Mouse (Mus musculus): ENCODE results near the gene Creld2.

The Creld2 gene

DNA sequence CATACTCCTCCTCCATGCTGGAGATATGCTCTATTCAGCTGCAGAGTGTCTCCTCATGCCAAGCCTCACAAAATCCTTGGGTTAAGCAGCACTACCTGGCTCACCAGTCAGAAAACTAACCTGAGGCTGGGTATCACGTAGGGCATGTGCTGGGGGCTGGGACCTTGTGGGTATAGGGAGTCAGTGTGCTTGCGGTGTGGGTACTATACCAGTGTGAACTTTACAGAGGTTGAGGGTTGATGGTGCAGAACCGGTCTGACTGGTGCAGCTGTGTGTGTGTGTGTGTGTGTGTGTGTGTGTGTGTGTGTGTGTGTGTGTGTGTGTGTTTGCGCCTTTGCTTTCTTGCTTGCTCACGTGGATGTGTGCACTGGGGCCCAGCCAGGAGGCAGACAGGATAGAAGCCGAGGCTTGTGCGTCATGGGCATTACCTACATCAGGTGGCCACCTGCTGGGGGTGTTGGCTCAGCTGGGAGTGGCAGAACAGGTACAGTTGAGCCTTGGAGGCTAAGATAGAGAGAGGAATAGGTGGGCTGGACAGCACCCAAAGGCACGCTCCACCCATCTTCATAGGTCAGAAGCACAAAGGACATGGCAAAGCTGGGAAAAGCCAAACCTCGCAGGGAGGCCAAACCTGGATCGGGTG lies 32.2 kb downstream of the Creld2 start:
- DNase-seq (ENCODE audit: low read depth in 2 of 2, low spot score in 2 of 2): no peak

DNA sequence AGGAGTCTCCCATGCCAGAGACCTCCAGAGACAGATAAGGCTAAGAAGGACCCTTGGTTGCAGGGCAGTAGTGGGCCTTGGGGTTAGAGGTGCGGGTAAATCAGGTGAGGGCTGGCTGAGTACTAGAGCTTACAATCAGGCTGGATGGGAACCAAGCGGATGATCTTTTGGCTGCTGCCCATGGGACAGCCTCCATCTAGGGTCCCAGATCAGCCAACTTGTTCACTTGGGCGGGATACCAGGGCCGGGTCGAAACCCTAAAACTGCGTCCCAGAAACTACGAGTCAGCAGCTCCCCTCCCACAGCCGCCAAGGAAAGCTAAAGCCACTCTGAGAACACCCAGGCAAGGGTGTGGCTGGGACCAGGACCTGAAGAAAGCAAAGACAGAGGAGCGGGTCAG lies 33.7 kb downstream of the Creld2 start:
- no peak for DNase-seq (ENCODE audit: low read depth in 2 of 2, low spot score in 2 of 2)

DNA sequence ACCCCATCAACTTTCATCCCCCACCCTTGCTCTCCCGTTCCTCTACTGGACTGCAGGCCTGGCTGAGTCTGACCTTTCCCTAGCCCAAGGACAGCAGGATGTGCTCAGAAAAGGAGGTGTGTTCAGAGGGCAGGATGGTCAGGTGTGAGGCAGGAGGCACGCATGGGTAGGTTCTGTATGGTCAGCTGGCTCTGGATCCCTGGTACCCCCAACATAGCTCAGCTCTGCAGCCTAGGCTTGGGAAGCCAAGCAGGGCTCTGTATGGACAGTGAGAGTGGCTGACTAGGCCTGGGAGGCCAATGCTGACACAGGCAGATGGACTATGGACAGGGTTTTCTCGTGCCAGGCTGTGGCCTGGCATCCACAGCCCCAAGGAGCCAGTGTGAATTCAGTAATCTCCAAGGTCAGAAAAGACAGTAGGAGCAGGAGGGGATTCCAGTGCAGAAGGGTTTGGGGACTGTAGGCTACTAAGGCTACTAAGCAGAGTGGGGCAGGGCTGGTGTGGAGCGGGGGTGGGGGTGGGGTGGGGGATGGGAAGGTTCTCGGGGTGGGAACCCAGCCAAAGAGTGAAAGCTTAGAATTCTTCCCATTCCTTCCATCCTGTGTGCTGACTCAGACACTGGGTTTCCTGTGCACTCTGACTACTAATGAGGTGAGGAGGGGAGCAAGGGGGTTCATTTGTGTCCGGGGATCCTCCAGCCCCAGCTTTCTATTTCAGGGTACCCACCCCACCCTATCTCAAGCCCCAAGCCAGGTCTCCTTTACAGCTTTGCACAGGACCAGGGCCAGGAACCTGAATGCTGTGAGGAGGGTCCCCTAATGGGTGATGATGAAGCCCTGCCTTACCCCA lies 34.9 kb downstream of the Creld2 start:
- DNase-seq (ENCODE audit: low read depth in 2 of 2, low spot score in 2 of 2): no peak

DNA sequence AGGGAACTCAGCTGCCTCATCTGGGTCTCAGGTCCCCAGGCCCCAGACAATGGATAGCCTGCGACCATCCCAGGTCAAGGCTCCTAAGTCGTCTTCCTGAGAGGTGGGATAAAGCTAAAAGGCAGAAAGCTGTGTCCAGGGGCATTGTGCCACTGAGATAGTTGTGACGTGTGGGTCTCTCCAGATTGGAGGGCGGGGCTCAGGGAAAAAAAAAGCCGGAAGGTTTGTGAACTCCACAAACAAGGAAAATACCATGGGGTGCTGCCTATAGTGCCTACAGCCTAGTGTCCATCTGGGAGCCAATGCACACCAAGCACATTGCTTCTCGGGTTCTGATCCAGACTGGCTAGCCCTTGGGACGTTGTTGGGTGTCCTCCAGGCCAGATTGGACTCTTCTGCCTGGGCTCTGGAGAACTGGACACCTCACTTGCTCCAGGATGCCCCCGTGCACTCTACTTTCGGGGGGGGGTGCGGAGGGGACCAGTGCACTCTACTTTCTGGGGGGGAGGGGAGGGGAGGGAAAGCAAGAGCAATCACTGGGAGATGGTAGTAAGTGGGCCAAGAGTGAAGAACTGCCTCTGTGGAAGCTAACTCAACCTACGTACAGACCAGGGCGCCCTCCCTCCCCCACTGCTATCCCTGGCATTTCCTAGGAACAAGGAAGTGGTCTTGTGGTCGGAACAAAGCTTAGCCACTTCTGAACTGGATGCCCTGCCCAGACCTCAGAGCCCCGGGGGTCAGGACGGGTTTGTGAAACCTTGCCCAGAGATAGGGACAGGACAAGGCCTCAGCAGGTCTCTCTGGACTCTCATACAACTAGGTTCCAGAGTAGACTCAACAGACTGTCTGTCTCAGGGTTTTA lies 35.8 kb downstream of the Creld2 start:
- DNase-seq (ENCODE audit: low read depth in 2 of 2, low spot score in 2 of 2): no peak

DNA sequence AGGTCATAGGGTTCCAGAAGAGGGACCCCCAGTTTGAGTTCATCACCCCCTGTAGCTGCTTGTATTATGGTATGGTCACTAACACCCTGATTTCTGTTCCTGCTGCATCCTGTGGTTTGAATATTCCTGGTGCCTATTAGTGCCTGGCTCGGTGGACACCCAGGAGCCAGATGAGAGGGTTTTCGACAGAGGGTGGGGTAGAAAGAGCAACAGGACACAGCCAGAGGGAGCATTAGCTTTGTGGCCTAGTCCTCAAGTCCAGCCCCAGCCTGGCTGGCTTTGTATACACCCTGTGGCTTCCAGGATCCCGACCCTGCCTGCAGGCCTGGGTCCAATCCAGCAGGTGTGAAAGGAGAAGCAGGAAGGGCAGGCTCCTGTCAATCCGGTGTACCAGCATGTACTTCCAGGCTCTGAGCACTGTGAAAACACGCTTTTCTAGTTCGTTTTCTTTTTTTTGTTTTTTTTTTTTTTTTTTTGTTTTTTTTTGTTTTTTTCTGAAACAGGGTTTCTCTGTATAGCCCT lies 36.5 kb downstream of the Creld2 start:
- no peak for DNase-seq (ENCODE audit: low read depth in 2 of 2, low spot score in 2 of 2)

DNA sequence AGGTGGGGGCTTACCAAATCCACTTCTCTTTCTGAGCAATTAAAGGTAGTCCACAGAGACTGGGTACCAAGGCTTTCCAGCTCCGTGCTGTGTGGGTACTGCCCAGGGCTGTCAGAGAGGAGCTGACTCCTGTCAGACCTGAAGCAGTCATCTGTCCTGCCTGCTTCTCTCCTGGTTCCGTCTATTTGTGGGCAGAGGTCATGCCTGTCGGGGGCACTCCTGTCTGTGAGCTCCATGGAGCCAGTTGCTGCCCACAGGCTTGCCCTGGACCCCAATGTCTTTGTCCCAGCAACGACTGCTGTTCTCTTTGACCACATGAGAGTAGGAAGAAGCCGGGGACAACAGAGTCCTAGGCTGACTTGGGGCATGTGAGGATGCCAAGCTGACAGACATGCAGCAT lies 37.2 kb downstream of the Creld2 start:
- DNase-seq (ENCODE audit: low read depth in 2 of 2, low spot score in 2 of 2): no peak

DNA sequence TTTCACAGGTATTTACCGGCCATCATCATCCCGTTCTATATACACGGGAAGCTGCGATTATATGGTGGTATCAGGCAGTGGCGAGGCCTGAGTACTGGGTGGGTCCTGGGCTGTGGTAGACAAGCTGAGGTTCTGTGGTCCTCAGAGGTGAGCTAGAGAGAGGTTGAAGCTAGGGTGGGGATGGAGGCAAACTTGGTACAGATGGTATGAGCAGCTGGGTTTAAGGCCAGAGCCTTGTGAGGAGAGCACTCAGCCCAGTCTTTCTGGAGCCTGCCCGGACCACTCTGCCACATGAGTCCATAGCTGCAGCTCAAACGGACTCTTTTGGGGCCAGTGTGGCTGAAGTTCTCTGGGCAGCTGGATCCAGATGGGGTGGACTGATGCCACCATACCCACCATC lies 37.9 kb downstream of the Creld2 start:
- no peak for DNase-seq (ENCODE audit: low read depth in 2 of 2, low spot score in 2 of 2)

DNA sequence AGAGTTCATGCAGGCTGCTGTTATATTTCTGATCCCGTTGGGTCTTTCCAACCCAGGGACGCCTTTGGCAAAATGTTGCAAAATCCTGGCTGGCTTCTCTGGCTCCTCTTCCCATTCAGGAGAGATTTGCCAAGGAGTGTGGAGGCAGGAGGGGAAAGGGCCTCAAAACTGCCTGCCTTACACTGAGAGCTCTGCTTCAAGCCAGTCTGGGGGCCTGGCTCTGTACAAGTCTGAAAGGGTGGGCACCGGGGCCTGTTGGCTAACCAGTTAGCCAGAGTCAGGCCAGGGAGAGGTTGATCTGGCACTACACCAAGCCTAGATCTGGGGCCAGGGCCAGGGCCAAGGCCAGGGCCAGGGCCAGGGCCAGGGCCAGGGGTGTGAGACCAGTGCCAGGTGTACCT lies 38.7 kb downstream of the Creld2 start:
- no peak for DNase-seq (ENCODE audit: low read depth in 2 of 2, low spot score in 2 of 2)

DNA sequence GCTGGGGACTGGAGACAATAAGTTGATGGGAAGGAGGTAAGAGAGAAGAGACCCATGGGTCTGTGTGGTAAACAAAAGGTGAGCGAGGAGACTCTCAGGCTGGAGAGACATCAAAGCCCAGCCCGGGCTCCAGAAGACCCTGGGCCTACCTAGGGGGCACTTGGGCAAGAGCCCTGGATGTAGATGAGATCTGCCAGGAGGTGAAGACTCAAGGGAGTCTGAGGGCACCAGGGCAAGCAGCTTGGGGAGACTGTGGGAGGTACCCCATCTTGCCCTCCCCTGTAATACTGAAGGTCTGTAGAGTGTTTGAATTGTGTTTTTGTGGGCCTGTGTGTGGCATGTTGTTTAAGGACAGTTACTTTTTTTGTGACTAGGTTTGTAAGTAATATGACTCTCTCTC lies 39.3 kb downstream of the Creld2 start:
- DNase-seq (ENCODE audit: low read depth in 2 of 2, low spot score in 2 of 2): no peak

DNA sequence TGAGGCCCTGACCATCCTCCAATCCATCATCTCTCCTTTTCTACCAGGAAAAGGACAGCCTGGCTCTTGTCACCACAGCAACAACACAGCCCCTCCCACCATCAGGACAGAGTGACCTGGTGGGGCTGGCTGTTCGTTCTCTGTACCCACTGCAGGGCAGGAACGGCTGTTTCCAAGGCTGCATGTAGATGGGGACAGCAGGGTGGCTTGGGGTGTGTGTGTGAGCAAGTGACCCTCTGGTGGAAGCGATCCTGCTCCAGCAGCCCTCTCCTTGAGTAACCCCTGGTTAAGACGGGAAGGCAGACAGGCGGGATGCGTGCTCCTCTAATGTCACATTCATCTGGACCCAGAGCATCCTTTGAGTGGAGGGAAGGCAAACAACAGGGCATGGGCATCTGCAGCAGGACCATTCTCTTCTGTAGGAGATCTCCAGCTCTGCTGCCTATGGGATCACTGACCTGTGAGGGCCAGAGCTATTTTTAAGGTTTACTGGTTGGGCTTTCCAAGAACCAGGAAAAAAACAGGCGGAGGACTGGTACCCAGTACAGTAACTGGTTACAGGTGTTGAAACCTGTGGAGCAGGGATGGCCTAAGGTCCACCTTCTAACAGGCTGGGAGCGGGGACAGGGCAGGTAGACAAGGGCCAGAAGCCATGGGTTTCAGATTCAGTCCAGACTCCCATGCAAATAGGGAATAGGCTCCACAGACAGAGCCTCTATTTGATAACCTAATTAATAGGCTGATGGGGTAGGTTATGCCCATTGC lies 39.9 kb downstream of the Creld2 start:
- no peak for DNase-seq (ENCODE audit: low read depth in 2 of 2, low spot score in 2 of 2)

DNA sequence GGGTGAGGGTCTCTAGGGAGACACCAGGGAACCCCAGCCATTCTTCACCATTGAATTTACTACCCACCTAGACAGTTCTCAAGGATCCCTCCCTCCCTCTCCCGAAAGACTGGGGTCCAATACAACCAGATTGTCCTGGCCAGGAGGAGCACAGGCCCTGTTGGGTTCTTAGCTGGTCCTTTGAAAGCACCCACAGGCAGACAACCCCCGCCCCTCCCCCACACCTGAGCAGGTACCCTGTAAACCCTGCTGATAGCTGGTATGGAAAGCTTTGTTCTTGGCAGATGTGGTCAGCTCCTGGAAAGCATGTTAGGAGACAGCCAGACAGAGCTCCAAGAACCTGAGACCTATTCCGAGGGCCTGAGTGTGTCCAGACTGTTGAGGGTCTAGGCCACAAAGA lies 41.3 kb downstream of the Creld2 start:
- no peak for DNase-seq (ENCODE audit: low read depth in 2 of 2, low spot score in 2 of 2)

DNA sequence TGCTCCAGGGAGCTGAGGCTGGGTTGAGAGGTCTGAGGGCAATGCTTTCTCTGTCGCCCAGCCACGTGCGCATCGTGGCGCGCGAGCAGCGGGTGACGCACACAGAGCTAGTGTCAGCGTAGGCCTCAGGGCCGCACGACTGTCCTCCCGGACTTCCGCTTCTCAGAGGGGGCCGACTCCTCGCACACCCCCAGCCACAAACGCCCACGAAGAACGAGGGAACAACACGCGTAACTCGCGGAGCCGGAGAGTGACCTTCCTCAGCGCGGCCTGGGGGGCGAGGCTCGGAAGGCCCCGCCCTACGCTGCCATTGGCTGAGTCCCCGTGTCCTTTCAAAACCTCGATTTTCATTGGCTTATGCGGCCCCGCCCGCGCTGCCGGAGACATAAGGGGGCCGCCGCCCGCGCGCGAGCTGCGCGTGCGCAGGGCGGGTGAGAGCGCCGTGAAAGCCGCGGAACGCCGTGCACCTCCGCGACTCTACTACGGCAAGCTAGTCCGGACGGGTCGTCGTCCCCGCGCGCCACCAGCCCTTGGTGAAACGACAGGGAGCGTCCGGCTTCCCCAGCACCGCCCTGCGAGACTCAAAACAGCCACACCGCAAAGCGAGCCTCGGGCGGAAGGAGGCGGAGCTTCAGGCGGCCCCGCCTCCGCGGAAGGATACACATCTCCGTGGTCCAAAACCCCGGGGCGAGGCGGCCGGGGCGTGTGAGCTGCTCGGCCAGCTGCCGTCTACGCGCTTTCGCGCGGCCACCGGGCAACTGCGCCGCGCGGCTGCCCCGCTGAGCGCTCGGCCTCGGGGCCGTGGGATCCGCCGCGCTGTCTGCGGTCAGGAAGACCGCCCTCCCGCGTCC lies 42.6 kb downstream of the Creld2 start, which contains the start of gene Pim3:
Pim3 (plus strand) TSS at position 415 of the 851 bp plus-strand sequence.
- DNase-seq (ENCODE audit: low read depth in 2 of 2, low spot score in 2 of 2): peak; percentile 91 to 92

DNA sequence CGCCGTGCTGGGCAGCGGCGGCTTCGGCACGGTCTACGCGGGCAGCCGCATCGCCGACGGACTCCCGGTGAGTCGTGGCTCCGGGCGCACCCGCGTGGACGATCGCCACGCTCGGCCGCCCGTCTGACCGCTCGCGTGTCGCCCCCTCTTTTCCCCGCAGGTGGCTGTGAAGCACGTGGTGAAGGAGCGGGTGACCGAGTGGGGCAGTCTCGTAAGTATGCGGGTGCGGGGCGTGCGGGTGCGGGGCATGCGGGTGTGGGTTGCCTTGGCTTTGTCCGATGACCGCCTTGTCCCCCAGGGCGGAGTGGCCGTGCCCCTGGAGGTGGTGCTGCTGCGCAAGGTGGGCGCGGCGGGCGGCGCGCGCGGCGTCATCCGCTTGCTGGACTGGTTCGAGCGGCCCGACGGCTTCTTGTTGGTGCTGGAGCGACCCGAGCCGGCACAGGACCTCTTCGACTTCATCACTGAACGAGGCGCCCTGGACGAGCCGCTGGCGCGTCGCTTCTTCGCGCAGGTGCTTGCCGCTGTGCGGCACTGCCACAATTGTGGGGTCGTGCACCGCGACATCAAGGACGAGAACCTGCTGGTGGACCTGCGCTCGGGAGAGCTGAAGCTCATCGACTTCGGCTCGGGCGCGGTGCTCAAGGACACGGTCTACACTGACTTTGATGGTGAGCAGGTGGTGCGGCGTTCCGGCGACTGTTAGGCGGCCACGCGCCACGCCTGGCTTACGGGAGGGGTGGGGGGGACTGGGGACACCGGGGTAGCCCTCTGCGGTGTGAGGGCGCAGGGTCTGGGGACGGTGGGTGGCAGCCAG lies 43.6 kb downstream of the Creld2 start:
- peak; percentile 50 to 51 for DNase-seq (ENCODE audit: low read depth in 2 of 2, low spot score in 2 of 2)

DNA sequence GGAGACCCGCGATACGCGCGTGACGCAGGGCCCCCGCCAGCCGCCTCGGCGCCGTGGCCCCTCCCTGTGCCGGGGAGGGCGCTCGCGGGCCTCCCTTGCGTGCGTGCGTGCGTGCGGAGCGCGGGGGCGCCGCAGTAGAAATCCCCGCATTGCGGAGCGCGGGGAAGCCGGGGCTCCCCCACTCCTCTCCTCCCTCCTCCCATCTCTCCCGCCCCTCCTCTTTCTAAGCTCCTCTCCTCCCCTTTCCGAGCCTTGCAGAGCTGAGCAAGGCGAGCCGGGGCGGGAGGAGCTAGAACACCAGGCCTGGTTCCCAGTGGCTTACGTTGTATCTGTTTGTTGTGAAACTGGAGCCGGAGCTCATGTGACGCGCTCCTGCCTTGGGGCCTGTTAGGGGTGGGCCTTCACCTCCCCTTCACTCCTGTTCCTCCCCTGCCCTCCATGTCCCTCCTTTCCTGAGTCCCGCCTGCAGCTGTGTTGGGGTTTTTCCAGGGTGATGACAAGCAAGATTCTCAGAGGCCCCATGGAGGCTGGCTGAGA lies 44.3 kb downstream of the Creld2 start:
- peak; percentile 69 for DNase-seq (ENCODE audit: low read depth in 2 of 2, low spot score in 2 of 2)

DNA sequence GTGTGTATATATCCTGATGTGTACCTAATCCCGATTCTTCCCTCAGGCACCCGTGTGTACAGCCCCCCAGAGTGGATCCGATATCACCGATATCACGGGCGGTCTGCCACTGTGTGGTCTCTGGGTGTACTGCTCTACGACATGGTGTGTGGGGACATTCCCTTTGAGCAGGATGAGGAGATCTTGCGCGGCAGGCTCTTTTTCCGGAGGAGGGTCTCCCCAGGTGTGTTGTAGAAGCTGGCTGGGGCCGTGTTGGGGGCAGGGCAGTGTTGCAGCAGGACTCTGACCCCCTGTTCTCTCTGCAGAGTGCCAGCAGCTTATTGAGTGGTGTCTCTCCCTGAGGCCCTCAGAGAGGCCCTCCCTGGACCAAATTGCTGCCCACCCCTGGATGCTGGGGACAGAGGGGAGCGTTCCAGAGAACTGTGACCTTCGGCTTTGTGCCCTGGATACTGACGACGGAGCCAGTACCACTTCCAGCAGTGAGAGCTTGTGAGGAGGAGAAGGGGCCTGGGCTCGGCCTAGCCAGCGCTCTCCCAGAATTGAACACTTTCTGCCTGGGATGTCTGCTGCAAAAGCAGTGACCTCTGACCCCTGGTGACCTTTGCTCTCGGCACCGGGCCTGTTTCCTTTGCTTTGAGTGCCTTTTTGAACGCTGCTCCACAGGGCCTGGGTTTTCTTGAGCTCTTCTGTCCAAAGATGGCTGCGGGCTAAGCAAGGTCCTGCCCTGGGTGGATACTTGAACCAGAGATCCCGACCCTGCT lies 45.0 kb downstream of the Creld2 start:
- no peak for DNase-seq (ENCODE audit: low read depth in 2 of 2, low spot score in 2 of 2)

DNA sequence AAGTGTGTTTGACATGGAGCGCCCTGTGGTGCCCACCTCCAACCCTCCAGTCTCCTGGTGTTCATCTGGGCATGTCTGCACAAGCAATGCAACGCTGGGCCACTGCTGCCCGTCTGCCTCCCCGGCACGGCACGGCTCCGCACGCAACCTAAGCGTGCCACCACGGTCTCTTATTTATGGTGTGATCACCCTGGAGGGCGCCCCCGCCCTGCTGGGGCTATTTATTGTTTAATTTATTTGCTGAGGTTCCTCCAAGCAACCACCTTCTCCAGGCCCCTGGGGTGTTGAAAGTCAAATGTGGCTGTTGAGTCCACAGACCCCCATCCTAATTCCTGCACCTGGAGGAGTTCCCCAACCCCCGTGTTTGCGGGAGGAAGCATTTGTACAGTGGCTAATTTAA lies 45.6 kb downstream of the Creld2 start:
- DNase-seq (ENCODE audit: low read depth in 2 of 2, low spot score in 2 of 2): no peak

DNA sequence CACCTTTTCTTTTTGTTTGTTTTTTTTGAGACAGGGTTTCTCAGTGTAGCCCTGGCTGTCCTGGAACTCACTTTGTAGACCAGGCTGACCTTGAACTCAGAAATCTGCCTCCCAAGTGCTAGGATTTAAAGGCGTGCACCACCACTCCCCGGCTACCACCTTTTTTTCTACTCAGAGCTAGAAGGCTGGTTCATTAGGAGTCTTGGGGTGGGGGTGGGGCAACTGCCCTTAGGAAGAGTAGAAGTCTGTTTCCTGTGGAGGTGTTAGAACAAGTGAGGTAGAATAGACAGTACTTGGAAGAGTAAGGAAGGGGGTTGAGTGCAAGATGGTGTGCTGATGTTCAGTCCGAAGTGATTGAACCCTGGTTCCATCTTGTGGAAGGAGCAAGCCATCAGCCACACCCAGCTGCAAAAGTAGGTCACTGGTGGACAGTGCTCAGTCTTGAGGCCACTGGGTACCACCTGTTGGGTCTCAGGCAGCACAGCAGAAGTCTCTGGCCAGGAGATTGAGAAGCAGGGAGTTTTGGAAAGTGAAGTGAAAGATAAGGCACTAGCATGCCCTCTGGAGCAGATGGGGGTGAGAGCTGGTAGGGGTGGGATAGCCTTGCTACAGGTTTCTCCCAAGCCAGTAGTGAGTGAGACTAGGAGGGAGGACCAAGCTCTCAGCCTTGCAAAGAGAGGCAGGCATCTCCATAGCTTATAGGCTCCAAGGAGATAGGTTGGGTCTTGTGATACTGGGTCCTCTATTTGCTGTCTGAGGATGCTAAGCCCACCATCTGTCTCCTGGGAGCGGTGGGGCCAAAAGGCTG lies 46.6 kb downstream of the Creld2 start:
- DNase-seq (ENCODE audit: low read depth in 2 of 2, low spot score in 2 of 2): no peak
